Mouse (Mus musculus) spleen, postnatal 10 days (tissue): ENCODE data around the gene Swt1.
"Not testable (repeated sequence)": the region's sequence is repeated elsewhere in the genome, so short reads cannot be mapped to it uniquely, and the experiment has no call there.

Experiments used
- DNase-seq, 2 experiments: peaks; one replicate each; pipeline ENCODE4 v3.0.0; 2021 to 2022; ENCODE audit warnings: low spot score in 2 of 2

Gene Swt1

GRCm38 (mm10) chr1:151428263-151429221 lies at the start of gene Swt1, which contains the start of gene Trmt1l:
Gene Swt1, minus strand, starts transcription at chr1:151428455.
Gene Trmt1l, plus strand, starts transcription at chr1:151428542.
- peak; percentile 89 to 95 for DNase-seq

- DNase-seq, result not testable (repeated sequence)
These were observed 44.1 kb upstream of the Swt1 start for GRCm38 (mm10) chr1:151472386-151472785.

GRCm38 (mm10) chr1:151471429-151471828 lies 43.2 kb upstream of the Swt1 start:
- no peak for DNase-seq

GRCm38 (mm10) chr1:151466571-151466970 lies 38.3 kb upstream of the Swt1 start:
- DNase-seq, result no peak

GRCm38 (mm10) chr1:151464914-151465313 lies 36.7 kb upstream of the Swt1 start:
- no peak for DNase-seq

- peak in 1 of 2 experiments; percentile 38 for DNase-seq
These were observed 33.0 kb upstream of the Swt1 start for GRCm38 (mm10) chr1:151461265-151461664.

- DNase-seq, result no peak
These were observed 28.8 kb upstream of the Swt1 start for GRCm38 (mm10) chr1:151457087-151457486.

GRCm38 (mm10) chr1:151451946-151452345 lies 23.7 kb upstream of the Swt1 start:
- DNase-seq, result no peak

GRCm38 (mm10) chr1:151450851-151451250 lies 22.6 kb upstream of the Swt1 start:
- no peak for DNase-seq

GRCm38 (mm10) chr1:151449866-151450265 lies 21.6 kb upstream of the Swt1 start:
- DNase-seq, result no peak

GRCm38 (mm10) chr1:151435431-151435830 lies 7.2 kb upstream of the Swt1 start:
- no peak for DNase-seq

- no peak for DNase-seq
These were observed 1.1 kb upstream of the Swt1 start for GRCm38 (mm10) chr1:151429316-151429715.

GRCm38 (mm10) chr1:151427888-151428262 lies 380 bp downstream of the Swt1 start:
- no peak for DNase-seq

- peak in 1 of 2 experiments; percentile 15 for DNase-seq
These were observed 1.2 kb downstream of the Swt1 start for GRCm38 (mm10) chr1:151426947-151427600.

- DNase-seq, result no peak
These were observed 6.1 kb downstream of the Swt1 start for GRCm38 (mm10) chr1:151422178-151422577.

GRCm38 (mm10) chr1:151409827-151410226 lies 18.4 kb downstream of the Swt1 start:
- no peak for DNase-seq

GRCm38 (mm10) chr1:151390029-151390428 lies 38.2 kb downstream of the Swt1 start:
- peak in 1 of 2 experiments; percentile 41 for DNase-seq

GRCm38 (mm10) chr1:151377353-151377752 lies 50.9 kb downstream of the Swt1 start:
- DNase-seq, result no peak

GRCm38 (mm10) chr1:151372823-151373222 lies 55.4 kb downstream of the Swt1 start:
- DNase-seq, result no peak

GRCm38 (mm10) chr1:151371543-151371942 lies 56.7 kb downstream of the Swt1 start:
- DNase-seq, result no peak

- no peak for DNase-seq
These were observed 57.7 kb downstream of the Swt1 start for GRCm38 (mm10) chr1:151370573-151370972.

- no peak for DNase-seq
These were observed 59.8 kb downstream of the Swt1 start for GRCm38 (mm10) chr1:151368444-151368843.
